Mouse (Mus musculus) forebrain, embryonic 14.5 days (tissue): ENCODE data around the gene Daw1. TPM values are rescaled to one million over a fixed set of nuclear protein-coding genes. Genes with fewer than 3 reads are reported as not detected.

Experiments
- ATAC-seq: fragments of 200-750 bp; cut with Nextera tagmentation; 2 replicates; pipeline ENCODE4 v1.8.0; 2017; ENCODE audit warnings: mild to moderate bottlenecking, moderate library complexity
- DNase-seq: peaks from one replicate; pipeline ENCODE4 v3.0.0-alpha.2; 2015; ENCODE audit warnings: low spot score
- H3K27ac ChIP-seq: fragments of 300-500 bp; sonication (generic); 2 replicates; pipeline ENCODE4 v1.5.1; 2014; ENCODE audit warnings: low read depth, mild to moderate bottlenecking, control low read depth, low read length, moderate library complexity
- H3K27me3 ChIP-seq: fragments of 300-500 bp; sonication (generic); replicated peaks from 2 replicates; pipeline ENCODE4 v1.6.1; 2014; ENCODE audit warnings: low read length, control low read depth, mixed read lengths; ENCODE audit not compliant: control insufficient read depth, insufficient read depth
- H3K36me3 ChIP-seq: fragments of 300-500 bp; sonication (generic); 2 replicates; pipeline ENCODE4 v1.6.1; 2014; ENCODE audit warnings: low read length, control low read depth; ENCODE audit not compliant: control insufficient read depth, insufficient read depth
- H3K4me1 ChIP-seq: fragments of 300-500 bp; sonication (generic); 2 replicates; pipeline ENCODE4 v1.6.1; 2014; ENCODE audit warnings: antibody characterized with exemption, low read length, control low read depth; ENCODE audit not compliant: control insufficient read depth, insufficient read depth
- H3K4me2 ChIP-seq: fragments of 300-500 bp; sonication (generic); 2 replicates; pipeline ENCODE4 v1.6.1; 2014; ENCODE audit warnings: mild to moderate bottlenecking, control low read depth, low read length
- H3K4me3 ChIP-seq: fragments of 300-500 bp; sonication (generic); 2 replicates; pipeline ENCODE4 v1.5.1; 2014; ENCODE audit warnings: low read depth, low read length, control low read depth
- H3K9ac ChIP-seq: fragments of 300-500 bp; sonication (generic); 2 replicates; pipeline ENCODE4 v1.6.1; 2014; ENCODE audit warnings: mild to moderate bottlenecking, low read length, control low read depth, moderate library complexity
- H3K9me3 ChIP-seq: fragments of 300-500 bp; sonication (generic); replicated peaks from 2 replicates; pipeline ENCODE4 v1.6.1; 2016; ENCODE audit warnings: low read length, control low read depth, mixed read lengths; ENCODE audit not compliant: control insufficient read depth
- WGBS: fragments of 180-500 bp; shearing (Covaris S2); extraction: QIAGEN DNeasy Blood & Tissue Kit; methylation state at CpG from one replicate; pipeline ENCODE4 v1.1.7; 2014; 5-methylcytosine and 5-hydroxymethylcytosine counted together
- polyA plus RNA-seq: library from polyadenylated mRNA; unstranded; fragments of >200 nt; fragmentation: Nextera tagmentation; extraction: Ambion mirVana; gene quantifications from 2 replicates; pipeline ENCODE4 v1.2.1, GENCODE M21; 2014

Gene Daw1
- polyA plus RNA-seq, 1 experiment from 2014 or later = 0.51 TPM

GRCm38 (mm10) chr1:83223072-83223471, 63.5 kb downstream of the Daw1 start:
- H3K27me3 ChIP-seq = no peaks in the 10 kb centered on the region
- no peaks in the 10 kb centered on the region for H3K9me3 ChIP-seq
- no peak overlapping the region for H3K4me2 ChIP-seq
- H3K4me1 ChIP-seq = no peaks in the 10 kb centered on the region
- DNase-seq (peak; percentile 59), ATAC-seq (no peak)
- no peak overlapping the region for H3K9ac ChIP-seq
- H3K4me3 ChIP-seq = no peak overlapping the region
- no peaks in the 10 kb centered on the region for H3K36me3 ChIP-seq
- no peak overlapping the region for H3K27ac ChIP-seq
- 86% methylated on average over 1 of the region's 1 CpGs for WGBS

- no peak for ATAC-seq
- H3K36me3 ChIP-seq = no peaks in the 10 kb centered on the region
- H3K9me3 ChIP-seq = no peaks in the 10 kb centered on the region
- no peaks in the 10 kb centered on the region for H3K27me3 ChIP-seq
- no peak overlapping the region for H3K9ac ChIP-seq
- H3K4me1 ChIP-seq = no peaks in the 10 kb centered on the region
- H3K27ac ChIP-seq = no peak overlapping the region
- H3K4me2 ChIP-seq = no peak overlapping the region
- no peak for DNase-seq
- no peak overlapping the region for H3K4me3 ChIP-seq
Observed at GRCm38 (mm10) chr1:83224423-83224960, 64.9 kb downstream of the Daw1 start.

GRCm38 (mm10) chr1:83227946-83228345, 68.4 kb downstream of the Daw1 start:
- no peaks in the 10 kb centered on the region for H3K9me3 ChIP-seq
- H3K4me1 ChIP-seq = no peaks in the 10 kb centered on the region
- no peak overlapping the region for H3K9ac ChIP-seq
- H3K27me3 ChIP-seq = no peaks in the 10 kb centered on the region
- no peak for ATAC-seq
- no peak overlapping the region for H3K4me3 ChIP-seq
- DNase-seq = no peak
- no peak overlapping the region for H3K4me2 ChIP-seq
- H3K27ac ChIP-seq = no peak overlapping the region
- H3K36me3 ChIP-seq = no peaks in the 10 kb centered on the region
- 88% methylated on average over 3 of the region's 3 CpGs for WGBS

- DNase-seq (no peak), ATAC-seq (no peak)
- H3K36me3 ChIP-seq = no peaks in the 10 kb centered on the region
- no peak overlapping the region for H3K9ac ChIP-seq
- WGBS = 96% methylated on average over 1 of the region's 1 CpGs
- H3K4me1 ChIP-seq = no peaks in the 10 kb centered on the region
- H3K4me2 ChIP-seq = no peak overlapping the region
- no peak overlapping the region for H3K27ac ChIP-seq
- H3K27me3 ChIP-seq = no peaks in the 10 kb centered on the region
- H3K9me3 ChIP-seq = no peaks in the 10 kb centered on the region
- no peak overlapping the region for H3K4me3 ChIP-seq
Observed at GRCm38 (mm10) chr1:83248235-83248746, 88.7 kb downstream of the Daw1 start.

GRCm38 (mm10) chr1:83251746-83252145, 92.2 kb downstream of the Daw1 start:
- Histone ChIP-seq H3K27ac (no peak overlapping the region), H3K27me3 (no peaks in the 10 kb centered on the region), H3K36me3 (no peaks in the 10 kb centered on the region), H3K9me3 (no peaks in the 10 kb centered on the region), H3K4me1 (no peaks in the 10 kb centered on the region), H3K4me3 (no peak overlapping the region), H3K4me2 (no peak overlapping the region), H3K9ac (no peak overlapping the region)
- 93% methylated on average over 1 of the region's 1 CpGs for WGBS
- ATAC-seq (no peak), DNase-seq (no peak)

Other genes with a start within 250 kb of the Daw1 start
- not detected in 2 replicates for gene A030005L19Rik, start 246.4 kb upstream of the Daw1 start, polyA plus RNA-seq
- gene A030014E15Rik, start 234.8 kb upstream of the Daw1 start, polyA plus RNA-seq = not detected in 2 replicates
- not detected in 2 replicates for gene Gm6217, start 228.4 kb upstream of the Daw1 start, polyA plus RNA-seq
- not detected in 2 replicates for gene A030003K21Rik, start 216.4 kb upstream of the Daw1 start, polyA plus RNA-seq
- not detected in 2 replicates for gene Gm7544, start 203.7 kb upstream of the Daw1 start, polyA plus RNA-seq
- gene Gm47955, start 199.5 kb upstream of the Daw1 start, polyA plus RNA-seq = not detected in 2 replicates
- not detected in 2 replicates for gene Gm47959, start 159.2 kb upstream of the Daw1 start, polyA plus RNA-seq
- 0.57 and 0.75 TPM in 2 replicates for gene Slc19a3, start 121.3 kb upstream of the Daw1 start, polyA plus RNA-seq
- gene Krtap28-10, start 117.3 kb upstream of the Daw1 start, polyA plus RNA-seq = not detected in 2 replicates
- not detected in 2 replicates for gene Gm47969, start 114.8 kb upstream of the Daw1 start, polyA plus RNA-seq
- not detected in 2 replicates for gene A030005K14Rik, start 100.4 kb upstream of the Daw1 start, polyA plus RNA-seq
- not detected in 2 replicates for gene Krtap28-13, start 98.8 kb upstream of the Daw1 start, polyA plus RNA-seq
- gene Ccl20, start 43.0 kb upstream of the Daw1 start, polyA plus RNA-seq = not detected in 2 replicates
- gene Sphkap, start 248.4 kb downstream of the Daw1 start, polyA plus RNA-seq = 10.5 and 15.1 TPM in 2 replicates